Mouse (Mus musculus) hindbrain, embryonic 15.5 days (tissue): ENCODE data around the gene Ikbkg. TPM values are rescaled to one million over a fixed set of nuclear protein-coding genes. Genes with fewer than 3 reads are reported as not detected.
A peak's percentile ranks its signal among the peaks of the same experiment; 100 is the strongest.
"Not testable (repeated sequence)": the region's sequence is repeated elsewhere in the genome, so short reads cannot be mapped to it uniquely, and the experiment has no call there.

Source experiments
- ATAC-seq: fragments of 200-750 bp; cut with Nextera tagmentation; 2 replicates; pipeline ENCODE4 v1.8.0; 2017; ENCODE audit warnings: low read depth, moderate number of reproducible peaks, moderate TSS enrichment; ENCODE audit not compliant: low FRiP score
- H3K27ac ChIP-seq: fragments of 300-500 bp; sonication (generic); replicated peaks from 2 replicates; pipeline ENCODE4 v1.5.1; 2015; ENCODE audit warnings: mild to moderate bottlenecking, inconsistent platforms
- H3K27me3 ChIP-seq: fragments of 300-500 bp; sonication (generic); 2 replicates; pipeline ENCODE4 v1.6.1; 2015; ENCODE audit warnings: control low read depth, inconsistent platforms
- H3K36me3 ChIP-seq: fragments of 300-500 bp; sonication (generic); 2 replicates; pipeline ENCODE4 v1.6.1; 2015; ENCODE audit warnings: control low read depth, inconsistent platforms
- H3K4me1 ChIP-seq: fragments of 300-500 bp; sonication (generic); replicated peaks from 2 replicates; pipeline ENCODE4 v1.6.1; 2015; ENCODE audit warnings: control low read depth, inconsistent platforms
- H3K4me2 ChIP-seq: fragments of 300-500 bp; sonication (generic); 2 replicates; pipeline ENCODE4 v1.6.1; 2015; ENCODE audit warnings: moderate library complexity, mild to moderate bottlenecking, inconsistent platforms
- H3K4me3 ChIP-seq: fragments of 300-500 bp; sonication (generic); 2 replicates; pipeline ENCODE4 v1.5.1; 2015; ENCODE audit warnings: mild to moderate bottlenecking, inconsistent platforms
- H3K9ac ChIP-seq: fragments of 300-500 bp; sonication (generic); 2 replicates; pipeline ENCODE4 v1.6.1; 2015; ENCODE audit warnings: inconsistent platforms
- H3K9me3 ChIP-seq: fragments of 300-500 bp; sonication (generic); 2 replicates; pipeline ENCODE4 v1.6.1; 2016; ENCODE audit warnings: control low read depth, inconsistent platforms
- WGBS: fragments of 180-500 bp; shearing (Covaris S2); methylation state at CpG from one replicate; pipeline ENCODE4 v1.1.7; 2015; 5-methylcytosine and 5-hydroxymethylcytosine counted together
- polyA plus RNA-seq: library from polyadenylated mRNA; unstranded; fragments of >200 nt; fragmentation: Nextera tagmentation; extraction: Ambion mirVana; gene quantifications from 2 replicates; pipeline ENCODE4 v1.2.1, GENCODE M21; 2015

Ikbkg gene
- polyA plus RNA-seq: 15.7 and 16.7 TPM in 2 replicates

DNA sequence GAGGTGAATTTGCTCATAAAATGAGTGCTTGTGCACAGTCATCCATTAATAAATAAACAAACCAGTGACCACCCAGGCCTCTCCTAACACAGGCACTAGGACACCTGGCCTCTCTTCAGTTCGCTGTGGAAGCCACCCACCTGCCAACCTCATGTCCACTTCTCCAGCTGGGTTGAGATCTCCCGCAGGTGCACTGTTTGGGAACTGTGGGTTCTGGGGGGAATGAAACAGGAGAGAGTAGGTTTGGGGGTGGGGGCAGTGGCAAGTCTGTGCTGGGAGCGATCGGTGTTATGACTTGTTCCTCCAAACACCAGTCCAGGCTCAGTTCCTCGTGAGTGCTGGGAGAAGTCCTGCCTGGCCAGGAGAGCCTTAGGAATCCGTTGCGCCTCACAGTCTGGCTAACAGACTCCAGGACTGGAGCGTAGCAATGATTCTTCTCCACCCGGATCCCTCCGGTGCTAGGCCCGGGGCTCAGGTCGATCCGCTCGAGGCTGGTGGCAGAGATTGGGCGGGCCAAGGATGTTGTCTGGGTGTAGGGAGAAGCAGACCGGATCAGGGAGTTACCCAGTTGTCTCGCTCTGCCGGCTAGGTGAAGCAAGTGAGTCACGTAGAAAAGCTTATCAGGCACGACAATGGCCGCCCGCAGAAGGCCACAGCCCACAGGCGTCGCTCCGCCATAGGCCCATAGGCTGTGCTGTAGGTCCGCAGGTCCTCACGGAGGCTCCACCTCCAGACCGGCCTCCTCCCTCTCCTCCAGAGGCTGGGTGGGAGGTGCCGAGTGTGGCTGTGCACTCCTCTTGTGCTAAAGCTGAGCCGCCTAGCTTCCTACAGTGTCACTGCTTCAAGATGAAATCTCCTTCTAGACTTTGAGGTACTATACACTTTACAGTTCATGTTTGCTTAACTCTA lies at the start of gene Ikbkg, which contains the start of gene Fam3a:
Ikbkg (plus strand) TSS at position 756 of the 909 bp plus-strand sequence.
Fam3a (minus strand) TSS at position 738 of the 909 bp plus-strand sequence.
- peak; percentile 100 for ATAC-seq
- WGBS: 23% methylated on average over 30 of the region's 30 CpGs
- peak within 1 kb of the TSS; percentile 70 for H3K9ac ChIP-seq
- H3K36me3 ChIP-seq: no peaks in the 10 kb centered on the region
- H3K9me3 ChIP-seq: no peaks in the 10 kb centered on the region
- peak within 1 kb of the TSS; percentile 54 for H3K4me3 ChIP-seq
- H3K4me1 ChIP-seq: peaks cover 10% of the 10 kb centered on the region
- H3K4me2 ChIP-seq: peak within 1 kb of the TSS; percentile 69
- H3K27ac ChIP-seq: peak within 1 kb of the TSS; percentile 85
- no peaks in the 10 kb centered on the region for H3K27me3 ChIP-seq

GRCm38 (mm10) chrX:74352645-74353466 lies 40.2 kb upstream of the Ikbkg start:
- Histone ChIP-seq H3K27me3 (no peaks in the 10 kb centered on the region), H3K36me3 (no peaks in the 10 kb centered on the region), H3K9me3 (no peaks in the 10 kb centered on the region), H3K9ac (peak overlapping the region; percentile 48), H3K4me1 (0 out of 2 replicates have a peak, but pooled peaks cover 6% of the 10 kb centered on the region), H3K4me3 (peak overlapping the region; percentile 35), H3K27ac (peak overlapping the region; percentile 74), H3K4me2 (peak overlapping the region; percentile 55)
- ATAC-seq: peak; percentile 78
- WGBS: 25% methylated on average over 13 of the region's 13 CpGs

DNA sequence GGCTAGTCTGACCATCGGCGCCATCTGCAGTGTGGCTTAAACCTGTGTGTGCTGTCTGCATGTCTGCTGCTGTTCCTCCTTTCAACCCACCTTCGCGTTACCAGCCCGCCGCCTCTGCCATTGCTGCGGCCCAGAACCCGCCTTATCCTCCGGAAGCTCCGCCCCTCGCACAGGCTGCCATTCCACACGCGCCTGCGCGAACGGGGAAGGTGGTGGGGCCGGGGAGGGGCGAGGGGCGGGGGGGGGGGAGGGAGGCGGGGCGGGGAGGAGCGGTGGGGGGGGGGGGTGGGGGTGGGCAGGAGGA lies 39.7 kb upstream of the Ikbkg start, which contains the start of gene Lage3:
Lage3 (minus strand) TSS at position 152 of the 304 bp plus-strand sequence.
- peak within 1 kb of the TSS; percentile 74 for H3K27ac ChIP-seq
- peak within 1 kb of the TSS; percentile 55 for H3K4me2 ChIP-seq
- H3K9ac ChIP-seq: peak within 1 kb of the TSS; percentile 48
- 24% methylated on average over 11 of the region's 22 CpGs for WGBS
- H3K27me3 ChIP-seq: no peaks in the 10 kb centered on the region
- no peaks in the 10 kb centered on the region for H3K9me3 ChIP-seq
- H3K36me3 ChIP-seq: no peaks in the 10 kb centered on the region
- peak within 1 kb of the TSS; percentile 35 for H3K4me3 ChIP-seq
- peak; percentile 91 for ATAC-seq
- 0 out of 2 replicates have a peak, but pooled peaks cover 6% of the 10 kb centered on the region for H3K4me1 ChIP-seq

- not testable (repeated sequence) for H3K9ac ChIP-seq, H3K4me1 ChIP-seq, H3K27me3 ChIP-seq, H3K4me2 ChIP-seq, ATAC-seq, H3K36me3 ChIP-seq, H3K4me3 ChIP-seq, H3K27ac ChIP-seq, H3K9me3 ChIP-seq
- 80% methylated on average over 3 of the region's 3 CpGs for WGBS
Observed at GRCm38 (mm10) chrX:74357069-74357468, 36.0 kb upstream of the Ikbkg start.

- WGBS: 54% methylated on average over 11 of the region's 11 CpGs
- H3K36me3 ChIP-seq: no peaks in the 10 kb centered on the region
- H3K4me1 ChIP-seq: no peaks in the 10 kb centered on the region
- H3K27ac ChIP-seq: no peak overlapping the region
- no peak overlapping the region for H3K4me2 ChIP-seq
- no peaks in the 10 kb centered on the region for H3K9me3 ChIP-seq
- H3K4me3 ChIP-seq: no peak overlapping the region
- no peak for ATAC-seq
- no peaks in the 10 kb centered on the region for H3K27me3 ChIP-seq
- H3K9ac ChIP-seq: no peak overlapping the region
Observed at GRCm38 (mm10) chrX:74359171-74359570, 33.9 kb upstream of the Ikbkg start.

DNA sequence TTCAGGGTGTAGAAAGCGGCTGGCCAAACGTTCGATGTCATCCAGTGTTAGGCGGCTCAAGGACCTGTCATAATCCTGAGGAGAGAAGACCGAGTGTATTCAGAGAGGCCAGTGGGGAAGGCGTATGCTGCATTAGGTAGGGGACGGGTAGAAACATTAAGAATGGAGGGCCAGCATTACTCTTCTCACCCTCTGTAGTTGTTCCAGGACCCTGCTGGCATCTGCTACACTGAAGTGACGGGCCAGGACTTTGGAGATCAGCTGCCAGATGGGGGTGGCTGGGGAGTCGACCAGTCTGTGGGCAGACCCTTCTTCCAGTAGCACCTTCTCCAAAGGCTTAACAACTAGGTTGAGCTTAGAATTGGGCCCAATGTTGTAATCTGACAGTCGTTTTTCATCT lies 25.6 kb upstream of the Ikbkg start:
- peaks cover 18% of the 10 kb centered on the region for H3K4me1 ChIP-seq
- H3K36me3 ChIP-seq: 0 out of 2 replicates have a peak, but pooled peaks cover 2% of the 10 kb centered on the region
- H3K4me3 ChIP-seq: peak overlapping the region; percentile 56
- no peaks in the 10 kb centered on the region for H3K9me3 ChIP-seq
- no peaks in the 10 kb centered on the region for H3K27me3 ChIP-seq
- no peak for ATAC-seq
- peak overlapping the region; percentile 74 for H3K9ac ChIP-seq
- 65% methylated on average over 10 of the region's 10 CpGs for WGBS
- H3K27ac ChIP-seq: peak overlapping the region; percentile 86
- H3K4me2 ChIP-seq: peak overlapping the region; percentile 63

GRCm38 (mm10) chrX:74368209-74368909 lies 24.7 kb upstream of the Ikbkg start:
- peak; percentile 75 for ATAC-seq

GRCm38 (mm10) chrX:74372888-74373549 lies 20.1 kb upstream of the Ikbkg start, which contains the start of the genes Ubl4a and Slc10a3:
Gene Ubl4a, minus strand, starts transcription at chrX:74373218.
Gene Slc10a3, minus strand, starts transcription at chrX:74373349.
- peak within 1 kb of the TSS; percentile 50 for H3K4me3 ChIP-seq
- H3K4me1 ChIP-seq: 0 out of 2 replicates have a peak, but pooled peaks cover 13% of the 10 kb centered on the region
- H3K27me3 ChIP-seq: no peaks in the 10 kb centered on the region
- peak within 1 kb of the TSS; percentile 31; the same call in 1 of the 2 replicates for H3K27ac ChIP-seq
- H3K9me3 ChIP-seq: no peaks in the 10 kb centered on the region
- 17% methylated on average over 32 of the region's 32 CpGs for WGBS
- H3K4me2 ChIP-seq: peak within 1 kb of the TSS; percentile 68
- 0 out of 2 replicates have a peak, but pooled peaks cover 2% of the 10 kb centered on the region for H3K36me3 ChIP-seq
- peak; percentile 91 for ATAC-seq
- peak within 1 kb of the TSS; percentile 40 for H3K9ac ChIP-seq

More at GRCm38 (mm10) chrX:74368209-74368909, 24.7 kb upstream of the Ikbkg start:
- peak overlapping the region; percentile 74 for H3K9ac ChIP-seq
- H3K9me3 ChIP-seq: no peaks in the 10 kb centered on the region
- peak overlapping the region; percentile 63 for H3K4me2 ChIP-seq
- H3K27ac ChIP-seq: peak overlapping the region; percentile 86
- 14% methylated on average over 46 of the region's 49 CpGs for WGBS
- peak overlapping the region; percentile 56 for H3K4me3 ChIP-seq
- H3K4me1 ChIP-seq: peaks cover 22% of the 10 kb centered on the region
- no peaks in the 10 kb centered on the region for H3K27me3 ChIP-seq
- H3K36me3 ChIP-seq: 0 out of 2 replicates have a peak, but pooled peaks cover 2% of the 10 kb centered on the region

DNA sequence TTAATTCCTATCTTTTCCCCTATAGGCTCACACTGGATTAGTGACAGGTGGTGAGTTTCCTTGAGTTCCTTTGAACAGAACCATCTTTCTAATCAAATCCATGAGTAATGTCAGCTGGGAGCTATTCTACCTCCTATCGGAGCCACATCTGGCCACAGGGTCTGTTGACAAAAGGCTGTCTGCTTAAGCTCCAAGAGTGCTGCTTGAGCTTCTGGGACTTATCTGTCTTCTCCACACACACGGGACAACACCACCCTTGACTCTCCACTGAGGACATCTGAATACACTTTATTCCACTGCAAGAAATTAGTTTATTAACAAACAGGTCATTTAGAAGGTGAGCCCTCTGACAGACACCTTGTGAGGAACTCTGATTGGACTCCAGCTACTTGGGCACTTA lies 8.6 kb upstream of the Ikbkg start:
- Histone ChIP-seq H3K9ac (no peak overlapping the region), H3K27ac (no peak overlapping the region)
- no peak for ATAC-seq

GRCm38 (mm10) chrX:74388153-74388552 lies 4.9 kb upstream of the Ikbkg start:
- Histone ChIP-seq H3K27me3 (no peaks in the 10 kb centered on the region), H3K9ac (no peak overlapping the region), H3K36me3 (no peaks in the 10 kb centered on the region), H3K4me2 (no peak overlapping the region), H3K4me1 (peaks cover 10% of the 10 kb centered on the region), H3K27ac (no peak overlapping the region), H3K9me3 (no peaks in the 10 kb centered on the region), H3K4me3 (no peak overlapping the region)
- no peak for ATAC-seq

More for the DNA sequence above, 8.6 kb upstream of the Ikbkg start:
- no peaks in the 10 kb centered on the region for H3K27me3 ChIP-seq
- 80% methylated on average over 2 of the region's 2 CpGs for WGBS
- no peaks in the 10 kb centered on the region for H3K36me3 ChIP-seq
- H3K4me1 ChIP-seq: no peaks in the 10 kb centered on the region
- H3K9me3 ChIP-seq: no peaks in the 10 kb centered on the region
- no peak overlapping the region for H3K4me2 ChIP-seq
- H3K4me3 ChIP-seq: no peak overlapping the region

- Histone ChIP-seq H3K36me3 (no peaks in the 10 kb centered on the region), H3K27me3 (no peaks in the 10 kb centered on the region), H3K4me2 (no peak overlapping the region), H3K9me3 (no peaks in the 10 kb centered on the region), H3K4me3 (no peak overlapping the region), H3K9ac (no peak overlapping the region), H3K27ac (no peak overlapping the region), H3K4me1 (no peaks in the 10 kb centered on the region)
- WGBS: 87% methylated on average over 3 of the region's 3 CpGs
- ATAC-seq: no peak
Observed at GRCm38 (mm10) chrX:74400136-74400535, 7.0 kb downstream of the Ikbkg start.
